Mouse (Mus musculus) myocyte (in vitro differentiated cells): ENCODE results near the gene Ssh2.

ENCODE experiments used
- CEBPB ChIP-seq: IDR thresholded peaks from 2 replicates; pipeline ENCODE4 v1.6.1; 2011; ENCODE audit warnings: mild to moderate bottlenecking, moderate library complexity; ENCODE audit not compliant: poor library complexity, insufficient read depth, severe bottlenecking
- E2F4 ChIP-seq: IDR thresholded peaks from one replicate; pipeline ENCODE4 v1.6.1; 2011; ENCODE audit warnings: mild to moderate bottlenecking, control low read depth, moderate library complexity; ENCODE audit not compliant: insufficient read depth
- USF1 ChIP-seq: IDR thresholded peaks from one replicate; pipeline ENCODE4 v1.6.1; 2011; ENCODE audit warnings: low read depth, mild to moderate bottlenecking, control low read depth, moderate library complexity

- TF ChIP-seq E2F4, result no peak
- TF ChIP-seq USF1, result no peak
- no peak for TF ChIP-seq CEBPB
These were observed 198.2 kb downstream of the Ssh2 start for GRCm38 (mm10) chr11:77414141-77414839.
